ENCODE assay signal across 8 mouse cellular contexts in the genomic region with DNA sequence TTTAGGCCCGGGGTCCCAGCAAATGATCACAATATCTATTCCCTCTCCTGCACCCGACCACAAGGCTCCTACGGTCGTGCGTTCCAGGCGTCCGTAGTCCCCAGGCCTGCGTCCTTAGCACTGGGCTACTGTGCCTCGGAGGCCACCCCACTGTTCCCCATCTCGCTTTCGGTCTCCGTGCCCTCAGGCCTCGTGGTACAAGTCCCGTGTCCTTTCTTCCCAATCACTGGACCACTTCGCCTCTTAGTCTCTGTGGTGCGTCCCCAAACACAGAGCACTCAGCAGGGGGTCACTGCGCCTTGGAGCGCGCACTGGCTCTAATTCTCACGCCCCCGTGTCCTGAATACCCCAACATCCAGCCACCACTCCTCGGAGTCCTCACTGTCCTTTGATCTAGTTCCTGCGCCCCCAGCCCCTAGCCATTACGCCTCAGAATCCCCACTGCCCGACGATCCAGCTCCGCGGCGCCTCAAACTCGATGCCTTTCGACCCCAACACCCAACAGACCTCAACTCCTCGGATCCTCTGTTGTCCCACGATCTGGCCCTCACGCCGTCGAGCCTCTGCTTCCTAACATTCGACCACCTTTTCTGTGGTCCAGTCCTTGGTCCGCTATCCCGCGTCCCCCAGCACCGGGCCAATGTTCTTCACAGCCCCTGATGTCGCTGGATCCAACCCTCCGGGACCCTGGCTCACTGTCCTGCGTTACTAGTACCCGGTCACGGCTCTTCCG. TPM values are rescaled to one million over a fixed set of nuclear protein-coding genes. Genes with fewer than 3 reads are reported as not detected.
DNase-seq lines count a peak whose midpoint lies in the region; ATAC-seq and TF ChIP-seq lines count a peak whose summit lies in the region.

No protein-coding gene starts in this region.

- no peaks in the 10 kb centered on the region for H3K9me3 ChIP-seq in E14TG2a.4 (ENCODE audit: low read length)
- no peaks in the 10 kb centered on the region for H3K9me3 ChIP-seq in forebrain, embryonic 15.5 days
- no peaks in the 10 kb centered on the region for H3K9me3 ChIP-seq in limb, embryonic 15.5 days

- peak; percentile 31 for DNase-seq in gastrocnemius, adult 2 months
- DNase-seq in gastrocnemius, postnatal 25 days: no peak
- no peak for DNase-seq in spleen, adult 18-20 months
- DNase-seq in ovary, postnatal 10 days (ENCODE audit: low spot score): no peak
- DNase-seq in spleen, adult 12 weeks (ENCODE audit: low spot score): no peak

- peak overlapping the region; percentile 85 for H3K4me2 ChIP-seq in forebrain, embryonic 15.5 days (replicated peaks)
- peak overlapping the region; percentile 75 for H3K4me2 ChIP-seq in limb, embryonic 15.5 days

- intact Hi-C loops in gastrocnemius, adult 2 months (cut with DNase I): no loop called here

- H3K4me1 ChIP-seq in E14TG2a.4 (replicated peaks; ENCODE audit: low read depth, low read length): peaks cover 18% of the 10 kb centered on the region
- peaks cover 21% of the 10 kb centered on the region for H3K4me1 ChIP-seq in forebrain, embryonic 15.5 days
- H3K4me1 ChIP-seq in limb, embryonic 15.5 days: peaks cover 20% of the 10 kb centered on the region

- ATAC-seq in forebrain, embryonic 15.5 days (replicated peaks): no peak
- ATAC-seq in limb, embryonic 15.5 days (ENCODE audit: insufficient number of reproducible peaks, low FRiP score, low TSS enrichment, low read depth): no peak

- no peaks in the 10 kb centered on the region for H3K36me3 ChIP-seq in E14TG2a.4 (ENCODE audit: insufficient read depth, low read length)
- H3K36me3 ChIP-seq in forebrain, embryonic 15.5 days: no peaks in the 10 kb centered on the region
- no peaks in the 10 kb centered on the region for H3K36me3 ChIP-seq in limb, embryonic 15.5 days

- TF ChIP-seq CTCF in gastrocnemius, adult 2 months (IDR thresholded peaks at IDR 0.05): no peak
- TF ChIP-seq CTCF in E14TG2a.4 (conservative IDR thresholded peaks at IDR 0.05; ENCODE audit: low read length): no peak

- peak overlapping the region; percentile 80 for H3K4me3 ChIP-seq in gastrocnemius, adult 2 months
- H3K4me3 ChIP-seq in E14TG2a.4 (replicated peaks; ENCODE audit: low read length): peak overlapping the region; percentile 75
- H3K4me3 ChIP-seq in forebrain, embryonic 15.5 days: peak overlapping the region; percentile 55
- H3K4me3 ChIP-seq in limb, embryonic 15.5 days: peak overlapping the region; percentile 69

- 1% methylated on average over 47 of the region's 47 CpGs for WGBS in forebrain, embryonic 15.5 days
- WGBS in limb, embryonic 15.5 days: 2% methylated on average over 47 of the region's 47 CpGs

- H3K9ac ChIP-seq in forebrain, embryonic 15.5 days (replicated peaks): peak overlapping the region; percentile 55
- H3K9ac ChIP-seq in limb, embryonic 15.5 days: peak overlapping the region; percentile 76

- peak overlapping the region; percentile 1; the same call in 1 of the 2 replicates for H3K27ac ChIP-seq in gastrocnemius, adult 2 months
- no peak overlapping the region for H3K27ac ChIP-seq in forebrain, embryonic 15.5 days (replicated peaks)
- peak overlapping the region; percentile 86 for H3K27ac ChIP-seq in limb, embryonic 15.5 days

- H3K27me3 ChIP-seq in E14TG2a.4 (ENCODE audit: insufficient read depth, low read length): peaks cover 69% of the 10 kb centered on the region
- peaks cover 34% of the 10 kb centered on the region for H3K27me3 ChIP-seq in forebrain, embryonic 15.5 days
- 0 out of 2 replicates have a peak, but pooled peaks cover 3% of the 10 kb centered on the region for H3K27me3 ChIP-seq in limb, embryonic 15.5 days

RNA-seq across cellular contexts. Expression of gene Col26a1, which starts 0.8 kb away (rescaled TPM):
- total RNA-seq in gastrocnemius, adult 2 months (2021): 1 to 10 TPM; 1.4 to 2.1 TPM
- 1 to 10 TPM; 4.9 to 5.7 TPM for total RNA-seq in gastrocnemius, postnatal 25 days (2021)
- 14.8 and 15.3 TPM in 2 replicates for polyA plus RNA-seq in forebrain, embryonic 15.5 days (2015; fragmentation: Nextera tagmentation; extraction: Ambion mirVana)
- 112 and 115 TPM in 2 replicates for polyA plus RNA-seq in limb, embryonic 15.5 days (2015; fragmentation: Nextera tagmentation; extraction: Ambion mirVana)

RNA-seq across cellular contexts. Expression of gene Ift22, which starts 25.7 kb away (rescaled TPM):
- 1 to 10 TPM; 5.4 to 5.8 TPM for total RNA-seq in gastrocnemius, adult 2 months (2021)
- total RNA-seq in gastrocnemius, postnatal 25 days (2021): 1 to 10 TPM; 5.6 to 6.9 TPM
- 116 and 124 TPM in 2 replicates for polyA plus RNA-seq in forebrain, embryonic 15.5 days (2015; fragmentation: Nextera tagmentation; extraction: Ambion mirVana)
- polyA plus RNA-seq in limb, embryonic 15.5 days (2015; fragmentation: Nextera tagmentation; extraction: Ambion mirVana): 56.2 and 60.5 TPM in 2 replicates
